Mouse (Mus musculus): ENCODE measurements around the gene Cmklr1. TPM values are rescaled to one million over a fixed set of nuclear protein-coding genes. Genes with fewer than 3 reads are reported as not detected.
"Not testable (repeated sequence)": the region's sequence is repeated elsewhere in the genome, so short reads cannot be mapped to it uniquely, and the experiment has no call there.

Gene Cmklr1
- total RNA-seq, 2 experiments from 2014 or later: 14.6 to 14.8 TPM

GRCm38 (mm10) chr5:113596252-113596651 lies 54.0 kb downstream of the Cmklr1 start:
- intact Hi-C loops (cut with DNase I; ENCODE audit: low total_unique reads): no loop called here
- no peak for DNase-seq

- intact Hi-C loops (cut with DNase I; ENCODE audit: low total_unique reads): no loop called here
- no peak for DNase-seq
Measured at GRCm38 (mm10) chr5:113593911-113594705, 56.1 kb downstream of the Cmklr1 start.

- intact Hi-C loops (cut with DNase I; ENCODE audit: low total_unique reads): no loop called here
- DNase-seq: no peak
Measured at GRCm38 (mm10) chr5:113591751-113592230, 58.4 kb downstream of the Cmklr1 start.

GRCm38 (mm10) chr5:113591166-113591565 lies 59.1 kb downstream of the Cmklr1 start:
- intact Hi-C loops (cut with DNase I; ENCODE audit: low total_unique reads): no loop called here
- DNase-seq: no peak

- DNase-seq: no peak
- intact Hi-C loops (cut with DNase I; ENCODE audit: low total_unique reads): no loop called here
Measured at GRCm38 (mm10) chr5:113590010-113590640, 60.1 kb downstream of the Cmklr1 start.

GRCm38 (mm10) chr5:113586458-113586849 lies 63.8 kb downstream of the Cmklr1 start:
- intact Hi-C loops (cut with DNase I; ENCODE audit: low total_unique reads): loop anchor here (5.0 kb wide), 1 partner anchor 136 kb away; the partner anchor contains the start of gene 1700069L16Rik
- DNase-seq: not testable (repeated sequence)

- not testable (repeated sequence) for DNase-seq
- intact Hi-C loops (cut with DNase I; ENCODE audit: low total_unique reads): loop anchor here (5.0 kb wide), 1 partner anchor 136 kb away; the partner anchor contains the start of gene 1700069L16Rik
Measured at GRCm38 (mm10) chr5:113585619-113586457, 64.4 kb downstream of the Cmklr1 start.

GRCm38 (mm10) chr5:113584439-113584838 lies 65.8 kb downstream of the Cmklr1 start:
- intact Hi-C loops (cut with DNase I; ENCODE audit: low total_unique reads): no loop called here
- DNase-seq: no peak

GRCm38 (mm10) chr5:113583424-113584162 lies 66.6 kb downstream of the Cmklr1 start:
- DNase-seq: no peak
- intact Hi-C loops (cut with DNase I; ENCODE audit: low total_unique reads): no loop called here

GRCm38 (mm10) chr5:113580801-113581200 lies 69.4 kb downstream of the Cmklr1 start:
- DNase-seq: no peak
- intact Hi-C loops (cut with DNase I; ENCODE audit: low total_unique reads): no loop called here

GRCm38 (mm10) chr5:113580248-113580647 lies 70.0 kb downstream of the Cmklr1 start:
- no peak for DNase-seq
- intact Hi-C loops (cut with DNase I; ENCODE audit: low total_unique reads): no loop called here

GRCm38 (mm10) chr5:113579128-113579527 lies 71.1 kb downstream of the Cmklr1 start:
- intact Hi-C loops (cut with DNase I; ENCODE audit: low total_unique reads): no loop called here
- no peak for DNase-seq

GRCm38 (mm10) chr5:113578428-113578827 lies 71.8 kb downstream of the Cmklr1 start:
- DNase-seq: no peak
- intact Hi-C loops (cut with DNase I; ENCODE audit: low total_unique reads): no loop called here

- intact Hi-C loops (cut with DNase I; ENCODE audit: low total_unique reads): no loop called here
- no peak for DNase-seq
Measured at GRCm38 (mm10) chr5:113577555-113577954, 72.7 kb downstream of the Cmklr1 start.

GRCm38 (mm10) chr5:113570056-113570717 lies 80.0 kb downstream of the Cmklr1 start:
- DNase-seq: no peak
- intact Hi-C loops (cut with DNase I; ENCODE audit: low total_unique reads): no loop called here

GRCm38 (mm10) chr5:113565858-113566257 lies 84.4 kb downstream of the Cmklr1 start:
- intact Hi-C loops (cut with DNase I; ENCODE audit: low total_unique reads): no loop called here
- DNase-seq: no peak

GRCm38 (mm10) chr5:113565101-113565854 lies 84.9 kb downstream of the Cmklr1 start:
- intact Hi-C loops (cut with DNase I; ENCODE audit: low total_unique reads): no loop called here

GRCm38 (mm10) chr5:113564463-113564862 lies 85.8 kb downstream of the Cmklr1 start:
- no peak for DNase-seq
- intact Hi-C loops (cut with DNase I; ENCODE audit: low total_unique reads): loop anchor here (5.0 kb wide), 1 partner anchor 72 kb away; the partner anchor contains the start of gene Wscd2

More at GRCm38 (mm10) chr5:113565101-113565854, 84.9 kb downstream of the Cmklr1 start:
- DNase-seq: no peak

All from gastrocnemius, postnatal 14 days (tissue).